Mouse (Mus musculus): Measurements from ENCODE around the gene Dab1.

- no peak for TF ChIP-seq CTCF (IDR thresholded peaks at IDR 0.05; ENCODE audit: extremely low read depth, insufficient read depth, insufficient read length, insufficient replicate concordance)
- TF ChIP-seq POLR2A (IDR thresholded peaks at IDR 0.05; ENCODE audit: low read depth, low read length) = no peak
These were observed 983.6 kb downstream of the Dab1 start for GRCm38 (mm10) chr4:104602804-104603203.

Data from spleen, adult 2 months (tissue).